Mouse (Mus musculus): Measurements from ENCODE around the gene Olfr1509. TPM values are rescaled to one million over a fixed set of nuclear protein-coding genes. Genes with fewer than 3 reads are reported as not detected.

Gene Olfr1509
- polyA plus RNA-seq, 2 experiments, result not detected

- Histone ChIP-seq H3K9ac (replicated peaks) (no peak overlapping the region), H3K4me2 (ENCODE audit: low read depth) (no peak overlapping the region), H3K36me3 (replicated peaks; ENCODE audit: control insufficient read depth, insufficient read depth, low read depth) (no peaks in the 10 kb centered on the region), H3K4me3 (ENCODE audit: insufficient read depth in 1 of 2, low read depth in 2 of 2, low read length in 2 of 2) (no peak overlapping the region), H3K27ac (no peak overlapping the region), H3K4me1 (replicated peaks; ENCODE audit: control insufficient read depth in 2 of 2, insufficient read depth in 2 of 2, low read length in 1 of 2) (no peaks in the 10 kb centered on the region), H3K27me3 (ENCODE audit: control insufficient read depth, insufficient read depth, low read length) (no peaks in the 10 kb centered on the region), H3K9me3 (ENCODE audit: control insufficient read depth, low read length) (no peaks in the 10 kb centered on the region)
- DNase-seq (ENCODE audit: low read depth in 3 of 3, low spot score in 3 of 3), result peak; percentile 1 to 16 (median 6)
- 21% methylated on average over 8 of the region's 8 CpGs for WGBS (ENCODE audit: insufficient replicate concordance)
- TF ChIP-seq CTCF (IDR thresholded peaks at IDR 0.05; ENCODE audit: low read depth) (no peak), EP300 (IDR thresholded peaks at IDR 0.05; ENCODE audit: low read depth) (no peak)
- no peak for ATAC-seq (ENCODE audit: insufficient read depth)
Observed at GRCm38 (mm10) chr14:52451138-52451537, 8.3 kb downstream of the Olfr1509 start.

DNA sequence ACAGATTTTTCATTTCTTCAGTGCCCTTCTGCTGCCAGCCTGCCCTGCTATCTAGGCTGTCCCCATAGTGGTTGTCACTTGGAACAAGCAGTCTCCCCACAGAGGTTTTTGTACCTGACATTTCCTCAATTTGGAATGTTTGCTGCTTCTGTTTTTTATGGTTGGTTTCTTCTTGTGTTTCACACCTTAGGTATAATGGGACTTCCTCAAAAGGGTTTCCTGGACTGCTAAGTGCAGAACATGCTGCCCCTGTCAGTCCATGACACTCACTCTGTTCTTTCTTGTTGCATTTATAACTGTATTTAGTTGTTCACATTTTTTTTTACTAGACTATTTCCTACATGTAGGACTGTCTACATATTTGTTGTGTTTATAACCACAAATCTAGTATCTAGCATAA lies 19.1 kb downstream of the Olfr1509 start:
- DNase-seq (ENCODE audit: low read depth in 3 of 3, low spot score in 3 of 3) (no peak), ATAC-seq (ENCODE audit: insufficient read depth) (no peak)
- Histone ChIP-seq H3K9me3 (ENCODE audit: control insufficient read depth, low read length) (no peaks in the 10 kb centered on the region), H3K4me2 (ENCODE audit: low read depth) (no peak overlapping the region), H3K36me3 (replicated peaks; ENCODE audit: control insufficient read depth, insufficient read depth, low read depth) (no peaks in the 10 kb centered on the region), H3K27ac (no peak overlapping the region), H3K4me1 (replicated peaks; ENCODE audit: control insufficient read depth in 2 of 2, insufficient read depth in 2 of 2, low read length in 1 of 2) (no peaks in the 10 kb centered on the region), H3K9ac (replicated peaks) (no peak overlapping the region), H3K27me3 (ENCODE audit: control insufficient read depth, insufficient read depth, low read length) (no peaks in the 10 kb centered on the region), H3K4me3 (ENCODE audit: insufficient read depth in 1 of 2, low read depth in 2 of 2, low read length in 2 of 2) (no peak overlapping the region)
- TF ChIP-seq CTCF (IDR thresholded peaks at IDR 0.05; ENCODE audit: low read depth) (no peak), EP300 (IDR thresholded peaks at IDR 0.05; ENCODE audit: low read depth) (no peak)

GRCm38 (mm10) chr14:52465738-52466137 lies 22.9 kb downstream of the Olfr1509 start:
- DNase-seq (ENCODE audit: low read depth in 3 of 3, low spot score in 3 of 3) (no peak), ATAC-seq (ENCODE audit: insufficient read depth) (no peak)
- no peak overlapping the region for H3K9ac ChIP-seq (replicated peaks)
- no peak overlapping the region for H3K27ac ChIP-seq
- 53% methylated on average over 1 of the region's 1 CpGs for WGBS (ENCODE audit: insufficient replicate concordance)
- no peaks in the 10 kb centered on the region for H3K27me3 ChIP-seq (ENCODE audit: control insufficient read depth, insufficient read depth, low read length)
- H3K4me3 ChIP-seq (ENCODE audit: insufficient read depth in 1 of 2, low read depth in 2 of 2, low read length in 2 of 2), result no peak overlapping the region
- H3K36me3 ChIP-seq (replicated peaks; ENCODE audit: control insufficient read depth, insufficient read depth, low read depth), result no peaks in the 10 kb centered on the region
- no peak for TF ChIP-seq CTCF (IDR thresholded peaks at IDR 0.05; ENCODE audit: low read depth)
- TF ChIP-seq EP300 (IDR thresholded peaks at IDR 0.05; ENCODE audit: low read depth), result no peak
- no peak overlapping the region for H3K4me2 ChIP-seq (ENCODE audit: low read depth)
- no peaks in the 10 kb centered on the region for H3K9me3 ChIP-seq (ENCODE audit: control insufficient read depth, low read length)
- no peaks in the 10 kb centered on the region for H3K4me1 ChIP-seq (replicated peaks; ENCODE audit: control insufficient read depth in 2 of 2, insufficient read depth in 2 of 2, low read length in 1 of 2)

GRCm38 (mm10) chr14:52467395-52467794 lies 24.6 kb downstream of the Olfr1509 start, which contains the start of gene Olfr1508:
Gene Olfr1508, minus strand, starts transcription at chr14:52467495.
- WGBS (ENCODE audit: insufficient replicate concordance), result 33% methylated on average over 2 of the region's 2 CpGs
- TF ChIP-seq EP300 (IDR thresholded peaks at IDR 0.05; ENCODE audit: low read depth), result no peak
- no peak for TF ChIP-seq CTCF (IDR thresholded peaks at IDR 0.05; ENCODE audit: low read depth)
- no peak within 1 kb of the TSS for H3K4me2 ChIP-seq (ENCODE audit: low read depth)
- no peak within 1 kb of the TSS for H3K27ac ChIP-seq
- no peaks in the 10 kb centered on the region for H3K9me3 ChIP-seq (ENCODE audit: control insufficient read depth, low read length)
- no peak within 1 kb of the TSS for H3K4me3 ChIP-seq (ENCODE audit: insufficient read depth in 1 of 2, low read depth in 2 of 2, low read length in 2 of 2)
- no peak within 1 kb of the TSS for H3K9ac ChIP-seq (replicated peaks)
- H3K27me3 ChIP-seq (ENCODE audit: control insufficient read depth, insufficient read depth, low read length), result no peaks in the 10 kb centered on the region
- ATAC-seq (ENCODE audit: insufficient read depth) (no peak), DNase-seq (ENCODE audit: low read depth in 3 of 3, low spot score in 3 of 3) (no peak)
- no peaks in the 10 kb centered on the region for H3K36me3 ChIP-seq (replicated peaks; ENCODE audit: control insufficient read depth, insufficient read depth, low read depth)
- no peaks in the 10 kb centered on the region for H3K4me1 ChIP-seq (replicated peaks; ENCODE audit: control insufficient read depth in 2 of 2, insufficient read depth in 2 of 2, low read length in 1 of 2)

DNA sequence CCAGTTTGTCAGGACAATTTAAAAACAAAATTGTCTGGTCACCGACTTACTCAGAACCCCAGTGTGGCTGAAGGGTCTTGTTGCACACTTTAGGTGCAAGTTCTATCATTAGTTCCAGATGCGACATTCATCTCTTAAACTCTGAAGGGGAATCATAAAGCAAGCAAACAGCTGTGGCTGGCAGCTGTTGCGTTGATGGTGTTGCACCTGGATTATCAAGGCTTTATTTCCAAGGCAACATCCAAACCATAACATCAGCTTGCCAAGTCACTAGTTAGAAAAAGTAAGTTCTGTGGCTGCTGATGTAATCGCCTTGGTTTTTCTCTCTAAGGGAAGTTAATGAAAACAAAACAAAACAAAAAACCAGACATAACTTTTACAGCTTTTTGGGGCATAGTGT lies 52.7 kb downstream of the Olfr1509 start, which contains the start of gene Olfr1507:
TSS of gene Olfr1507 (minus strand) at position 234 of the 400 bp plus-strand sequence.
- DNase-seq (ENCODE audit: low read depth in 3 of 3, low spot score in 3 of 3), result no peak

More for the DNA sequence above, 52.7 kb downstream of the Olfr1509 start, which contains the start of gene Olfr1507:
- H3K9me3 ChIP-seq (ENCODE audit: control insufficient read depth, low read length), result no peaks in the 10 kb centered on the region
- H3K4me2 ChIP-seq (ENCODE audit: low read depth), result no peak within 1 kb of the TSS
- no peaks in the 10 kb centered on the region for H3K4me1 ChIP-seq (replicated peaks; ENCODE audit: control insufficient read depth in 2 of 2, insufficient read depth in 2 of 2, low read length in 1 of 2)
- H3K27me3 ChIP-seq (ENCODE audit: control insufficient read depth, insufficient read depth, low read length), result no peaks in the 10 kb centered on the region
- no peak within 1 kb of the TSS for H3K4me3 ChIP-seq (ENCODE audit: insufficient read depth in 1 of 2, low read depth in 2 of 2, low read length in 2 of 2)
- no peak for TF ChIP-seq CTCF (IDR thresholded peaks at IDR 0.05; ENCODE audit: low read depth)
- no peak for TF ChIP-seq EP300 (IDR thresholded peaks at IDR 0.05; ENCODE audit: low read depth)
- no peak within 1 kb of the TSS for H3K27ac ChIP-seq
- H3K9ac ChIP-seq (replicated peaks), result no peak within 1 kb of the TSS
- 69% methylated on average over 4 of the region's 4 CpGs for WGBS (ENCODE audit: insufficient replicate concordance)
- H3K36me3 ChIP-seq (replicated peaks; ENCODE audit: control insufficient read depth, insufficient read depth, low read depth), result no peaks in the 10 kb centered on the region
- ATAC-seq (ENCODE audit: insufficient read depth), result no peak

Other genes with a start within 250 kb of the Olfr1509 start
- gene Supt16, start 245.6 kb upstream of the Olfr1509 start, polyA plus RNA-seq (2012; rRNA removed), result 15.4 and 25.2 TPM in 2 replicates
- gene Supt16, start 245.6 kb upstream of the Olfr1509 start, polyA plus RNA-seq (2014; fragmentation: Nextera tagmentation; extraction: Ambion mirVana), result 35.6 and 39.9 TPM in 2 replicates
- gene Chd8, start 185.2 kb upstream of the Olfr1509 start, polyA plus RNA-seq (2012; rRNA removed), result 9.7 and 13.1 TPM in 2 replicates
- 13.9 and 14.0 TPM in 2 replicates for gene Chd8, start 185.2 kb upstream of the Olfr1509 start, polyA plus RNA-seq (2014; fragmentation: Nextera tagmentation; extraction: Ambion mirVana)
- 8.5 and 10.1 TPM in 2 replicates for gene Tox4, start 163.8 kb upstream of the Olfr1509 start, polyA plus RNA-seq (2012; rRNA removed)
- gene Tox4, start 163.8 kb upstream of the Olfr1509 start, polyA plus RNA-seq (2014; fragmentation: Nextera tagmentation; extraction: Ambion mirVana), result 16.6 and 17.2 TPM in 2 replicates
- gene Rab2b, start 163.4 kb upstream of the Olfr1509 start, polyA plus RNA-seq (2012; rRNA removed), result 2.9 and 3.1 TPM in 2 replicates
- gene Rab2b, start 163.4 kb upstream of the Olfr1509 start, polyA plus RNA-seq (2014; fragmentation: Nextera tagmentation; extraction: Ambion mirVana), result 1.9 and 2.6 TPM in 2 replicates
- 14.5 and 15.3 TPM in 2 replicates for gene Mettl3, start 137.9 kb upstream of the Olfr1509 start, polyA plus RNA-seq (2012; rRNA removed)
- gene Mettl3, start 137.9 kb upstream of the Olfr1509 start, polyA plus RNA-seq (2014; fragmentation: Nextera tagmentation; extraction: Ambion mirVana), result 18.1 and 18.2 TPM in 2 replicates
- 0.76 and 0.84 TPM in 2 replicates for gene Sall2, start 114.2 kb upstream of the Olfr1509 start, polyA plus RNA-seq (2012; rRNA removed)
- 0.54 and 0.66 TPM in 2 replicates for gene Sall2, start 114.2 kb upstream of the Olfr1509 start, polyA plus RNA-seq (2014; fragmentation: Nextera tagmentation; extraction: Ambion mirVana)
- gene Olfr1513, start 86.6 kb upstream of the Olfr1509 start, polyA plus RNA-seq (2012; rRNA removed), result not detected in 2 replicates
- gene Olfr1513, start 86.6 kb upstream of the Olfr1509 start, polyA plus RNA-seq (2014; fragmentation: Nextera tagmentation; extraction: Ambion mirVana), result not detected in 2 replicates
- not detected in 2 replicates for gene Olfr1512, start 63.8 kb upstream of the Olfr1509 start, polyA plus RNA-seq (2012; rRNA removed)
- gene Olfr1512, start 63.8 kb upstream of the Olfr1509 start, polyA plus RNA-seq (2014; fragmentation: Nextera tagmentation; extraction: Ambion mirVana), result not detected in 2 replicates
- not detected in 2 replicates for gene Olfr1511, start 45.6 kb upstream of the Olfr1509 start, polyA plus RNA-seq (2012; rRNA removed)
- not detected in 2 replicates for gene Olfr1511, start 45.6 kb upstream of the Olfr1509 start, polyA plus RNA-seq (2014; fragmentation: Nextera tagmentation; extraction: Ambion mirVana)
- not detected in 2 replicates for gene Olfr1510, start 28.6 kb upstream of the Olfr1509 start, polyA plus RNA-seq (2012; rRNA removed)
- gene Olfr1510, start 28.6 kb upstream of the Olfr1509 start, polyA plus RNA-seq (2014; fragmentation: Nextera tagmentation; extraction: Ambion mirVana), result not detected in 2 replicates
- not detected in 2 replicates for gene Olfr1508, start 24.5 kb downstream of the Olfr1509 start, polyA plus RNA-seq (2012; rRNA removed)
- gene Olfr1508, start 24.5 kb downstream of the Olfr1509 start, polyA plus RNA-seq (2014; fragmentation: Nextera tagmentation; extraction: Ambion mirVana), result not detected in 2 replicates
- gene Olfr1507, start 52.8 kb downstream of the Olfr1509 start, polyA plus RNA-seq (2012; rRNA removed), result not detected in 2 replicates
- gene Olfr1507, start 52.8 kb downstream of the Olfr1509 start, polyA plus RNA-seq (2014; fragmentation: Nextera tagmentation; extraction: Ambion mirVana), result not detected in 2 replicates

Data from liver, embryonic 14.5 days (tissue).